21 mouse cellular contexts compared by ENCODE assay signal in genomic region chr10:61386284-61386683, GRCm38 (mm10). TPM values are rescaled to one million over a fixed set of nuclear protein-coding genes. Genes with fewer than 3 reads are reported as not detected.
A peak's percentile ranks its signal among the peaks of the same experiment; 100 is the strongest.
DNase-seq lines count a peak whose midpoint lies in the region; ATAC-seq and TF ChIP-seq lines count a peak whose summit lies in the region.
"Had no signal": no experiment of that assay in that cellular context is flagged by ENCODE, and none has a peak within 500 bp of the region (broad histone marks: within the 10 kb centered on the region; RNA-seq: fewer than 3 reads in every experiment).

No protein-coding gene starts in this region.

- peak overlapping the region; percentile 81 for H3K27ac ChIP-seq in heart, embryonic 12.5 days (ENCODE audit: poor library complexity, severe bottlenecking)
- H3K27ac ChIP-seq in kidney, embryonic 14.5 days (ENCODE audit: low read depth, low read length), result no peak overlapping the region
- H3K27ac ChIP-seq in lung, embryonic 15.5 days, result peak overlapping the region; percentile 49
- H3K27ac ChIP-seq in layer of hippocampus, adult 2 months, result no peak overlapping the region
- H3K27ac ChIP-seq: forebrain, embryonic 12.5 days; hindbrain, embryonic 13.5 days; liver, embryonic 14.5 days; midbrain, embryonic 13.5 days; neural tube, embryonic 13.5 days had no signal

- no peak for TF ChIP-seq CTCF in layer of hippocampus, adult 2 months (conservative IDR thresholded peaks at IDR 0.05)

- intact Hi-C loops in heart, postnatal 25 days (cut with DNase I), result no loop called here

- no peaks in the 10 kb centered on the region for H3K27me3 ChIP-seq in heart, embryonic 12.5 days (replicated peaks)
- H3K27me3 ChIP-seq in kidney, embryonic 14.5 days (ENCODE audit: control insufficient read depth, insufficient read depth, low read length), result no peaks in the 10 kb centered on the region
- no peaks in the 10 kb centered on the region for H3K27me3 ChIP-seq in lung, embryonic 15.5 days

- DNase-seq in heart, postnatal 25 days (ENCODE audit: low spot score), result no peak
- peak; percentile 32 to 43 for DNase-seq in kidney, postnatal 4 days
- peak; percentile 64 to 88 for DNase-seq in lung, postnatal 4 days
- DNase-seq in layer of hippocampus, adult 2 months (ENCODE audit: low spot score in 2 of 2), result no peak
- DNase-seq: adrenal gland, adult 8-10 months; cerebellum, adult 8-10 months; right cerebral cortex, adult 18-20 months had no signal

- no peaks in the 10 kb centered on the region for H3K36me3 ChIP-seq in heart, embryonic 12.5 days
- H3K36me3 ChIP-seq in kidney, embryonic 14.5 days (ENCODE audit: control insufficient read depth, insufficient read depth, low read length), result no peaks in the 10 kb centered on the region
- H3K36me3 ChIP-seq in lung, embryonic 15.5 days, result no peaks in the 10 kb centered on the region
- H3K36me3 ChIP-seq: forebrain, embryonic 12.5 days; hindbrain, embryonic 13.5 days; midbrain, embryonic 13.5 days; neural tube, embryonic 13.5 days had no signal

- no peaks in the 10 kb centered on the region for H3K9me3 ChIP-seq in heart, embryonic 12.5 days (replicated peaks)
- H3K9me3 ChIP-seq in kidney, embryonic 14.5 days (ENCODE audit: control insufficient read depth, low read length), result no peaks in the 10 kb centered on the region
- no peaks in the 10 kb centered on the region for H3K9me3 ChIP-seq in lung, embryonic 15.5 days
- H3K9me3 ChIP-seq: forebrain, embryonic 12.5 days; hindbrain, embryonic 13.5 days; midbrain, embryonic 13.5 days; neural tube, embryonic 13.5 days had no signal

- H3K4me1 ChIP-seq in heart, embryonic 12.5 days (replicated peaks), result peaks cover 62% of the 10 kb centered on the region
- peaks cover 15% of the 10 kb centered on the region for H3K4me1 ChIP-seq in kidney, embryonic 14.5 days (ENCODE audit: control insufficient read depth, insufficient read depth, low read length)
- H3K4me1 ChIP-seq in lung, embryonic 15.5 days, result peaks cover 67% of the 10 kb centered on the region

- H3K4me3 ChIP-seq in heart, embryonic 12.5 days, result no peak overlapping the region
- H3K4me3 ChIP-seq in kidney, embryonic 14.5 days (ENCODE audit: low read length), result no peak overlapping the region
- H3K4me3 ChIP-seq in lung, embryonic 15.5 days, result no peak overlapping the region
- no peak overlapping the region for H3K4me3 ChIP-seq in layer of hippocampus, adult 2 months
- H3K4me3 ChIP-seq: forebrain, embryonic 12.5 days; hindbrain, embryonic 13.5 days; midbrain, embryonic 13.5 days; neural tube, embryonic 13.5 days had no signal

- ATAC-seq in heart, embryonic 12.5 days (ENCODE audit: insufficient number of reproducible peaks, low FRiP score), result no peak
- ATAC-seq in kidney, embryonic 14.5 days (ENCODE audit: low FRiP score, low TSS enrichment), result no peak
- ATAC-seq in lung, embryonic 15.5 days (ENCODE audit: borderline replicate concordance, extremely low read depth, low FRiP score, low TSS enrichment), result peak; percentile 32
- ATAC-seq: intestine, embryonic 16.5 days; midbrain, embryonic 13.5 days had no signal

- peak overlapping the region; percentile 11; the same call in 1 of the 2 replicates for H3K4me2 ChIP-seq in heart, embryonic 12.5 days
- H3K4me2 ChIP-seq in kidney, embryonic 14.5 days (replicated peaks; ENCODE audit: low read depth, low read length), result no peak overlapping the region
- no peak overlapping the region for H3K4me2 ChIP-seq in lung, embryonic 15.5 days
- H3K4me2 ChIP-seq: forebrain, embryonic 12.5 days; hindbrain, embryonic 13.5 days; midbrain, embryonic 13.5 days; neural tube, embryonic 13.5 days had no signal

- WGBS in heart, embryonic 12.5 days, result 21% methylated on average over 6 of the region's 6 CpGs
- 41% methylated on average over 6 of the region's 6 CpGs for WGBS in kidney, embryonic 14.5 days
- whole genome bisulfite sequencing in lung, embryonic 15.5 days, result 29% methylated on average over 6 of the region's 6 CpGs

- H3K9ac ChIP-seq in heart, embryonic 12.5 days, result no peak overlapping the region
- H3K9ac ChIP-seq in kidney, embryonic 14.5 days (ENCODE audit: low read depth, low read length), result no peak overlapping the region
- no peak overlapping the region for H3K9ac ChIP-seq in lung, embryonic 15.5 days
- H3K9ac ChIP-seq: forebrain, embryonic 12.5 days; hindbrain, embryonic 13.5 days; liver, embryonic 14.5 days; midbrain, embryonic 13.5 days; neural tube, embryonic 13.5 days had no signal

RNA-seq across cellular contexts. Expression of gene Pald1, which starts 3.0 kb away (rescaled TPM):
- polyA plus RNA-seq in heart, embryonic 12.5 days (2016; fragmentation: Nextera tagmentation; extraction: Ambion mirVana), result 33.9 and 37.4 TPM in 2 replicates
- 10 to 100 TPM; 16.1 to 21.9 TPM for total RNA-seq in heart, postnatal 25 days (2021)
- 14.9 and 25.5 TPM in 2 replicates for polyA plus RNA-seq in kidney, embryonic 14.5 days (2014; fragmentation: Nextera tagmentation; extraction: Ambion mirVana)
- 47.5 and 48.1 TPM in 2 replicates for polyA plus RNA-seq in lung, embryonic 15.5 days (2015; fragmentation: Nextera tagmentation; extraction: Ambion mirVana)
- 10 to 100 TPM; 15.2 to 16.3 TPM for total RNA-seq in layer of hippocampus, adult 2 months (2021)

RNA-seq across cellular contexts. Expression of gene Nodal, which starts 31.5 kb away (rescaled TPM):
- polyA plus RNA-seq in heart, embryonic 12.5 days (2016; fragmentation: Nextera tagmentation; extraction: Ambion mirVana), result not detected in 2 replicates
- total RNA-seq in heart, postnatal 25 days (2021), result under 1 TPM in 1 of 2 experiments, not detected in 1; 0.10 TPM
- 0.30 and 0.44 TPM in 2 replicates for polyA plus RNA-seq in kidney, embryonic 14.5 days (2014; fragmentation: Nextera tagmentation; extraction: Ambion mirVana)
- polyA plus RNA-seq in lung, embryonic 15.5 days (2015; fragmentation: Nextera tagmentation; extraction: Ambion mirVana), result 0.09 TPM in 1 of 2 replicates, not detected in the other
- under 1 TPM; 0.23 to 0.27 TPM for total RNA-seq in layer of hippocampus, adult 2 months (2021)
- total RNA-seq: adrenal gland, adult 8-10 months; common myeloid progenitor, adult 5-6 weeks; heart, adult 18-20 months; megakaryocyte, adult 5-6 weeks had no signal
- polyA plus RNA-seq: C2C12; forebrain, embryonic 12.5 days; hindbrain, embryonic 13.5 days; midbrain, embryonic 13.5 days; neural tube, embryonic 13.5 days; small intestine, adult 2 months had no signal

Comparison
In these comparisons a context has a peak if more than half of its experiments do, and no peak if none do; other contexts are left out.
1. H3K27ac ChIP-seq: peak in heart, embryonic 12.5 days (single experiment) and lung, embryonic 15.5 days (single experiment); none in kidney, embryonic 14.5 days (single experiment) and layer of hippocampus, adult 2 months (single experiment).
2. DNase-seq: peak in kidney, postnatal 4 days (2 of 2) and lung, postnatal 4 days (2 of 2); none in heart, postnatal 25 days (single experiment) and layer of hippocampus, adult 2 months (0 of 2).